Mouse (Mus musculus) cerebellum, adult 2 months (tissue): ENCODE data around the gene Higd2a. TPM values are rescaled to one million over a fixed set of nuclear protein-coding genes. Genes with fewer than 3 reads are reported as not detected.
A peak's percentile ranks its signal among the peaks of the same experiment; 100 is the strongest.

Experiments
- DNase-seq, 2 experiments: peaks; one replicate each; pipeline ENCODE4 v3.0.0; 2021
- H3K27ac ChIP-seq: fragments of 200-500 bp; 2 replicates; pipeline ENCODE4 v1.5.1; 2012; ENCODE audit warnings: low read length, control low read depth, inconsistent platforms; ENCODE audit not compliant: insufficient read depth
- H3K27me3 ChIP-seq: fragments of 200-500 bp; 2 replicates; pipeline ENCODE4 v1.6.1; 2012; ENCODE audit warnings: inconsistent platforms, mild to moderate bottlenecking, low read length, moderate library complexity; ENCODE audit not compliant: control insufficient read depth, insufficient read depth
- H3K4me1 ChIP-seq: fragments of 200-500 bp; 2 replicates; pipeline ENCODE4 v1.6.1; 2011; ENCODE audit warnings: low read length; ENCODE audit not compliant: control insufficient read depth, insufficient read depth
- H3K4me3 ChIP-seq: fragments of 200-500 bp; replicated peaks from 2 replicates; pipeline ENCODE3; 2011; ENCODE audit warnings: mild to moderate bottlenecking, low read depth, low read length, control low read depth; ENCODE audit not compliant: insufficient read depth
- CTCF ChIP-seq: fragments of 200-500 bp; IDR thresholded peaks from 2 replicates; pipeline ENCODE4 v1.5.1; 2011; ENCODE audit warnings: low read depth, mild to moderate bottlenecking, control low read depth, low read length, moderate library complexity, borderline replicate concordance; ENCODE audit not compliant: insufficient read depth
- POLR2A ChIP-seq: fragments of 200-500 bp; IDR thresholded peaks from 2 replicates; pipeline ENCODE4 v1.6.1; 2011; ENCODE audit warnings: low read length, control low read depth, borderline replicate concordance; ENCODE audit not compliant: insufficient read depth
- WGBS: fragments of 180-500 bp; shearing (Covaris S2); methylation state at CpG from one replicate; pipeline ENCODE4 v1.1.7; 2018; 5-methylcytosine and 5-hydroxymethylcytosine counted together
- polyA plus RNA-seq: library from polyadenylated mRNA; depleted of rRNA; stranded (reverse); fragments of >200 nt; gene quantifications from 2 replicates; pipeline ENCODE4 v1.2.3, GENCODE M21; 2012; rRNA removed

Higd2a gene
- polyA plus RNA-seq: 290 and 306 TPM in 2 replicates

GRCm38 (mm10) chr13:54589996-54590951, at the start of gene Higd2a, which contains the start of gene Nop16:
Gene Higd2a, plus strand, starts transcription at chr13:54590207.
Gene Nop16, minus strand, starts transcription at chr13:54590090.
- under 1% methylated on average over 51 of the region's 51 CpGs for WGBS
- Histone ChIP-seq H3K27ac (peak within 1 kb of the TSS; percentile 76), H3K4me3 (peak within 1 kb of the TSS; percentile 70), H3K27me3 (no peaks in the 10 kb centered on the region), H3K4me1 (peaks cover 5% of the 10 kb centered on the region)
- DNase-seq: peak; percentile 97 to 99
- TF ChIP-seq POLR2A (peak; percentile 69; the same call in 1 of the 2 replicates), CTCF (no peak)

- TF ChIP-seq CTCF (no peak), POLR2A (no peak)
- H3K4me3 ChIP-seq: no peak overlapping the region
- 54% methylated on average over 7 of the region's 7 CpGs for WGBS
- no peak for DNase-seq
- H3K27ac ChIP-seq: no peak overlapping the region
- H3K4me1 ChIP-seq: peaks cover 2% of the 10 kb centered on the region; the same call in 1 of the 2 replicates
- no peaks in the 10 kb centered on the region for H3K27me3 ChIP-seq
Measured at GRCm38 (mm10) chr13:54548036-54548435, 42.0 kb upstream of the Higd2a start.

GRCm38 (mm10) chr13:54556176-54556575, 33.8 kb upstream of the Higd2a start:
- WGBS: 51% methylated on average over 9 of the region's 9 CpGs
- no peak overlapping the region for H3K4me3 ChIP-seq
- peaks cover 28% of the 10 kb centered on the region for H3K4me1 ChIP-seq
- no peak for DNase-seq
- H3K27me3 ChIP-seq: no peaks in the 10 kb centered on the region
- H3K27ac ChIP-seq: peak overlapping the region; percentile 86
- TF ChIP-seq POLR2A (no peak), CTCF (no peak)

DNA sequence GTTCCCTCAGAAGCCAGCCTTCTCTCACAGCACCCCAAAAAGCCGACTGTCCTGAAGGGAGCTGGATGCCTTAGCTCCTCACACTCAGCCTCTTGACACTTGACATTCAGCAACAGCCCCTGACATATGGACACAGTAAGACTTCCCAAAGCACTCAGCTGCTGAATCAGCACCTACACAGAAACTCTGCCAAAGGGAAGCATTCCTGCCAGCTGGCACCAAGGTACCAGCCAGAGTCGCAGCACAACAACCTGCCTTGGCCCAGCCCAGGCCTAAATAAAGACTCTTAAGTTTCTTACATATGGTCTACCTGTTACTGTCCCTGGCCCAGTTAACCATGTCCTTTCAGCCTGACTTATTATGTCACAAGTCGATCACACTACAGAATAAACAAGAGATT, 33.2 kb upstream of the Higd2a start:
- H3K4me1 ChIP-seq: peaks cover 31% of the 10 kb centered on the region
- peak; percentile 95 to 98 for DNase-seq
- H3K27me3 ChIP-seq: no peaks in the 10 kb centered on the region
- H3K27ac ChIP-seq: peak overlapping the region; percentile 86
- H3K4me3 ChIP-seq: no peak overlapping the region
- TF ChIP-seq POLR2A (0 out of 2 replicates have a peak, but pooled peaks have one; percentile 13), CTCF (no peak)
- 6% methylated on average over 3 of the region's 3 CpGs for WGBS

- Histone ChIP-seq H3K27me3 (no peaks in the 10 kb centered on the region), H3K4me3 (no peak overlapping the region), H3K27ac (peak overlapping the region; percentile 97), H3K4me1 (peaks cover 37% of the 10 kb centered on the region)
- TF ChIP-seq CTCF (no peak), POLR2A (no peak)
- WGBS: 89% methylated on average over 1 of the region's 1 CpGs
- DNase-seq: no peak
Measured at GRCm38 (mm10) chr13:54557652-54558051, 32.4 kb upstream of the Higd2a start.

DNA sequence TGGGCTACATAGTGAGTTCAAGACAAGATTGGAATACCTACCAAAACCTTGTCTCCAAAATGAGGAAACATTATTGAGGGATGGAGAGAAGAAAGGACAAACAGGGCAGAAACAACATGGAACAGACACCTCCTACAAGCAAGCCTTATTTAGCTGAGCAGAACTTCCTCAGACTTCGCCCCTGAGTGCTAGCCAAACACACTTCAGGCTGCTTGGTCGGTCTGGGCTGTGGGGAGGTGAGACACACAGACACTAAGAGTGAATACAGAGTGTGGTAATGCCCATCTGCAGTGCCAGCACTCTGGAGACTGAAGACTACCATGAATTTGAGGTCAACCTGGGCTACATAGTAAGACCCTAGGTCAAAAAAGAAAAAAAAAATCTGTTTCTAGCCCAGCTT, 30.4 kb upstream of the Higd2a start:
- 92% methylated on average over 2 of the region's 2 CpGs for WGBS
- Histone ChIP-seq H3K4me1 (peaks cover 39% of the 10 kb centered on the region), H3K27ac (no peak overlapping the region), H3K4me3 (no peak overlapping the region), H3K27me3 (no peaks in the 10 kb centered on the region)
- DNase-seq: no peak
- TF ChIP-seq CTCF (no peak), POLR2A (no peak)

DNA sequence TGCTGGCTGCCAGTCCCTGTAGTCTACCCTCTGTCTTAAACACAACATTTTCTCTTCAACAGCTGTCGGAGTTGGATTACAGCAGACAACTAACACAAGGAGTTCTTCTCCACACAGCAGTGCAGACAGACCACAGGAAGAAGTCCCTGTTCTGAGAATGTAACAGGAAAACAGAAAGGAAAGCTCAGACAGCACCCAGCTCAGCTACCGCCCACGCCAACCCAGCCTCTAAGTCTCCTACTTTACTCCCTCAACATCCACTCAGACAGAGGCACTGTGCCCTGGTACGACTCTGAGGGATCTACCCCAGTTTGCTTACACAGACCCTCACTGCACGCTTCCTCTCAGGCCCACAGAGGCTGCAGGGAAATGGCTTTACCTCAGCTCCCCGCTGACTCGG, 29.4 kb upstream of the Higd2a start:
- Histone ChIP-seq H3K4me1 (peaks cover 38% of the 10 kb centered on the region), H3K4me3 (no peak overlapping the region), H3K27me3 (no peaks in the 10 kb centered on the region), H3K27ac (no peak overlapping the region)
- TF ChIP-seq POLR2A: no peak
- no peak for TF ChIP-seq CTCF
- WGBS: 91% methylated on average over 7 of the region's 7 CpGs
- no peak for DNase-seq
